Mouse (Mus musculus) small intestine, adult 2 months (tissue): Measurements from ENCODE around the gene Oprl1.

Experiments
- CTCF ChIP-seq: fragments of 200-500 bp; IDR thresholded peaks from 2 replicates; pipeline ENCODE4 v1.5.1; 2012; ENCODE audit warnings: low read depth, mild to moderate bottlenecking, control low read depth, inconsistent platforms, low read length, moderate library complexity, mixed read lengths; ENCODE audit not compliant: insufficient replicate concordance, insufficient read length; ENCODE audit errors: extremely low read depth
- POLR2A ChIP-seq: fragments of 200-500 bp; IDR thresholded peaks from 2 replicates; pipeline ENCODE4 v1.6.1; 2012; ENCODE audit warnings: low read depth, mild to moderate bottlenecking, control low read depth, inconsistent platforms, low read length, moderate library complexity

GRCm38 (mm10) chr2:181678780-181679179, 36.0 kb upstream of the Oprl1 start:
- TF ChIP-seq CTCF (peak; percentile 97; the same call in 1 of the 2 replicates), POLR2A (no peak)
